8 mouse cellular contexts compared by ENCODE assay signal in the genomic region with DNA sequence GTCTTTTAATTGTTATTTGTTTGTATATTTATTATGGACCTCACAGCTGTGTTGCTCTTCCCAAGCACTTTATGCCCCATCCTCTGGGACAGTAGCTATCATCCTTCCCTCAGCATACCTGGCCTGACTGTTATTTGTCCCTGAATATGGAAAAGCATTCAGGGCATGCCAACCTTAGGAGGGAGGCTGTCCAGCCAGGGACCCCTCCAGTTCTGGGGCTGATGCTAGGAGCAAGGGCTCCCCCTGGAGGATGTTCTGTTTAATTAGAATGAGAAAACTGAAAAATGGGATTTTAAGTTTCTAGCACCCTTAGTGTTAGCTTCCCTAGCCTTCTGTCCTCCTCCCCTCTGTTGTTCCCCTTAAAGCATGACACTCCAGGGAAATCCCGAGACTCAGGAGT. TPM values are rescaled to one million over a fixed set of nuclear protein-coding genes. Genes with fewer than 3 reads are reported as not detected.
A peak's percentile ranks its signal among the peaks of the same experiment; 100 is the strongest.
DNase-seq lines count a peak whose midpoint lies in the region; ATAC-seq and TF ChIP-seq lines count a peak whose summit lies in the region.

No protein-coding gene starts in this region.

- no peak; the same call in 1 of the 2 replicates for ATAC-seq in kidney, postnatal 0 days (replicated peaks; ENCODE audit: low FRiP score, low read depth)
- ATAC-seq in midbrain, embryonic 11.5 days (ENCODE audit: low FRiP score): peak; percentile 72; the same call in 1 of the 2 replicates

- no peak overlapping the region for H3K9ac ChIP-seq in kidney, postnatal 0 days (ENCODE audit: low read depth, low read length)
- H3K9ac ChIP-seq in midbrain, embryonic 11.5 days (ENCODE audit: low read length): no peak overlapping the region

- peak; percentile 3 for DNase-seq in adrenal gland, adult 2 months
- DNase-seq in adrenal gland, postnatal 4 days (ENCODE audit: low spot score in 2 of 2): no peak
- peak; percentile 11 for DNase-seq in ovary, postnatal 14 days (ENCODE audit: low spot score)
- DNase-seq in ovary, postnatal 36 days (ENCODE audit: low spot score): no peak
- peak; percentile 50 for DNase-seq in embryo, embryonic 9.5 days (ENCODE audit: extremely low spot score)
- peak; percentile 68 for DNase-seq in kidney, postnatal 0 days (ENCODE audit: low spot score)
- no peak for DNase-seq in midbrain, embryonic 11.5 days (ENCODE audit: low spot score, missing footprints)
- DNase-seq in MN1 (ENCODE audit: low spot score): no peak

- H3K27me3 ChIP-seq in kidney, postnatal 0 days (ENCODE audit: insufficient read depth, low read length): no peaks in the 10 kb centered on the region
- H3K27me3 ChIP-seq in midbrain, embryonic 11.5 days (ENCODE audit: control insufficient read depth, insufficient read depth, low read length): no peaks in the 10 kb centered on the region

- H3K4me3 ChIP-seq in kidney, postnatal 0 days (replicated peaks; ENCODE audit: low read depth, low read length): no peak overlapping the region
- no peak overlapping the region for H3K4me3 ChIP-seq in midbrain, embryonic 11.5 days (ENCODE audit: low read depth, low read length)

- no peaks in the 10 kb centered on the region for H3K4me1 ChIP-seq in kidney, postnatal 0 days (replicated peaks; ENCODE audit: insufficient read depth, low read length)
- no peaks in the 10 kb centered on the region for H3K4me1 ChIP-seq in midbrain, embryonic 11.5 days (ENCODE audit: control insufficient read depth, insufficient read depth, low read length)

- H3K27ac ChIP-seq in kidney, postnatal 0 days: no peak overlapping the region
- H3K27ac ChIP-seq in midbrain, embryonic 11.5 days (ENCODE audit: low read depth, low read length): no peak overlapping the region

- H3K9me3 ChIP-seq in kidney, postnatal 0 days (replicated peaks; ENCODE audit: low read length): no peaks in the 10 kb centered on the region
- H3K9me3 ChIP-seq in midbrain, embryonic 11.5 days (ENCODE audit: control insufficient read depth, low read length): no peaks in the 10 kb centered on the region

- no peak overlapping the region for H3K4me2 ChIP-seq in kidney, postnatal 0 days (ENCODE audit: low read length)
- H3K4me2 ChIP-seq in midbrain, embryonic 11.5 days: no peak overlapping the region

- H3K36me3 ChIP-seq in kidney, postnatal 0 days (ENCODE audit: insufficient read depth, low read length): no peaks in the 10 kb centered on the region
- no peaks in the 10 kb centered on the region for H3K36me3 ChIP-seq in midbrain, embryonic 11.5 days (ENCODE audit: control insufficient read depth, insufficient read depth, low read length)

- 11% methylated on average over 1 of the region's 1 CpGs for WGBS in kidney, postnatal 0 days
- 0% methylated on average over 1 of the region's 1 CpGs for WGBS in midbrain, embryonic 11.5 days

- TF ChIP-seq CTCF in kidney, postnatal 0 days (IDR thresholded peaks at IDR 0.05; ENCODE audit: low read depth): peak; percentile 76

RNA-seq across cellular contexts. Expression of a gene that starts 17.4 kb away (rescaled TPM):
- under 1 TPM in 1 of 2 experiments, not detected in 1; 0.03 TPM for total RNA-seq in adrenal gland, adult 2 months (2021)
- polyA plus RNA-seq in adrenal gland, adult 2 months (2012; rRNA removed): 0.02 and 0.07 TPM in 2 replicates
- total RNA-seq in adrenal gland, postnatal 4 days (2021): under 1 TPM; 0.08 to 0.20 TPM
- polyA plus RNA-seq in kidney, postnatal 0 days (2015; fragmentation: Nextera tagmentation; extraction: Ambion mirVana): 0.12 and 0.19 TPM in 2 replicates
- polyA plus RNA-seq in midbrain, embryonic 11.5 days (2014; fragmentation: Nextera tagmentation; extraction: Ambion mirVana): not detected in 2 replicates

RNA-seq across cellular contexts. Expression of a gene that starts 55.3 kb away (rescaled TPM):
- total RNA-seq in adrenal gland, adult 2 months (2021): 1 to 10 TPM; 7.7 to 8.4 TPM
- 3.3 and 4.0 TPM in 2 replicates for polyA plus RNA-seq in adrenal gland, adult 2 months (2012; rRNA removed)
- 10 to 100 TPM; 14.1 to 17.7 TPM for total RNA-seq in adrenal gland, postnatal 4 days (2021)
- polyA plus RNA-seq in kidney, postnatal 0 days (2015; fragmentation: Nextera tagmentation; extraction: Ambion mirVana): 14.6 and 14.7 TPM in 2 replicates
- 22.0 and 22.6 TPM in 2 replicates for polyA plus RNA-seq in midbrain, embryonic 11.5 days (2014; fragmentation: Nextera tagmentation; extraction: Ambion mirVana)

Comparison
In these comparisons a context has a peak if more than half of its experiments do, and no peak if none do; other contexts are left out.
1. DNase-seq: peak in adrenal gland, adult 2 months (single experiment), ovary, postnatal 14 days (single experiment), embryo, embryonic 9.5 days (single experiment) and kidney, postnatal 0 days (single experiment); none in adrenal gland, postnatal 4 days (0 of 2), ovary, postnatal 36 days (single experiment), midbrain, embryonic 11.5 days (single experiment) and MN1 (single experiment).